Comparison of ENCODE assay signal across 25 mouse cellular contexts in the genomic region with DNA sequence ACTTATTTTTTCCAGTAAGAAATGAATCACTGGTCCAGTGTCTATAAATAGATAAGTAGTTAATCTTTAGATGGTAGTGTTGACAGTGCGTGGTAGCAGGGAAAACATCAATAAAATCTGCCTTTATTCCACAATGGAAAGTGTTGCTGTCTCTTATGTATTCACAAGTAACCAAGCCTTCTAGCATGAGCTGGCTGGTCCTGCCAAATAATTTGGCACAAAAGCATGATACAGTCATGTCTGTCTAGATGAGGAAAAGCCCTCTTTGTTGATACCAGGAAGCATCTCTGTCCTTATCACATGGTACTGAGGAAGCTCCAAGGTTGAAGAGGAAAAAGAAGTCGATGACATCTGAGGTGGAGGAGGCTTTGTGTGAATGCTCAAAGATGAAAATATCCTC. TPM values are rescaled to one million over a fixed set of nuclear protein-coding genes. Genes with fewer than 3 reads are reported as not detected.
A peak's percentile ranks its signal among the peaks of the same experiment; 100 is the strongest.
DNase-seq lines count a peak whose midpoint lies in the region; ATAC-seq and TF ChIP-seq lines count a peak whose summit lies in the region.
"Had no signal": no experiment of that assay in that cellular context is flagged by ENCODE, and none has a peak within 500 bp of the region (broad histone marks: within the 10 kb centered on the region; RNA-seq: fewer than 3 reads in every experiment).

No protein-coding gene starts in this region.

- H3K9ac ChIP-seq in kidney, embryonic 14.5 days (ENCODE audit: low read depth, low read length) = no peak overlapping the region
- H3K9ac ChIP-seq in kidney, postnatal 0 days (ENCODE audit: low read depth, low read length) = no peak overlapping the region
- H3K9ac ChIP-seq: embryonic facial prominence, embryonic 12.5 days; embryonic facial prominence, embryonic 15.5 days; forebrain, postnatal 0 days; hindbrain, embryonic 12.5 days; hindbrain, embryonic 15.5 days had no signal

- 90% methylated on average over 2 of the region's 2 CpGs for WGBS in kidney, embryonic 14.5 days
- 72% methylated on average over 2 of the region's 2 CpGs for WGBS in kidney, postnatal 0 days
- WGBS in lung, adult 2 months = 75% methylated on average over 2 of the region's 2 CpGs

- peak; percentile 30 for DNase-seq in kidney, adult 11 months
- DNase-seq in kidney, postnatal 0 days (ENCODE audit: low spot score) = peak; percentile 7
- DNase-seq in kidney, postnatal 10 days = no peak
- peak; percentile 75 for DNase-seq in 3T3-L1 (ENCODE audit: low read depth, low spot score)
- DNase-seq in lung, adult 2 months = no peak
- DNase-seq: adrenal gland, adult 2 months; adrenal gland, postnatal 14 days; B cell, adult 2 months; cerebellum, adult 11 months; cerebellum, adult 2 months; cerebellum, adult 9-11 months; cerebellum, postnatal 25 days; forebrain, postnatal 0 days; gastrocnemius, adult 2 months; gastrocnemius, postnatal 14 days; heart, adult 11 months had no signal

- ATAC-seq in kidney, embryonic 14.5 days (ENCODE audit: low FRiP score, low TSS enrichment) = no peak
- no peak for ATAC-seq in kidney, postnatal 0 days (replicated peaks; ENCODE audit: low FRiP score, low read depth)
- ATAC-seq: forebrain, embryonic 14.5 days; forebrain, postnatal 0 days had no signal

- no peaks in the 10 kb centered on the region for H3K9me3 ChIP-seq in kidney, embryonic 14.5 days (ENCODE audit: control insufficient read depth, low read length)
- H3K9me3 ChIP-seq in kidney, postnatal 0 days (replicated peaks; ENCODE audit: low read length) = no peaks in the 10 kb centered on the region
- H3K9me3 ChIP-seq: embryonic facial prominence, embryonic 12.5 days; embryonic facial prominence, embryonic 15.5 days; G1E; hindbrain, embryonic 12.5 days; hindbrain, embryonic 15.5 days had no signal

- no peak for TF ChIP-seq CTCF in kidney, postnatal 0 days (IDR thresholded peaks at IDR 0.05; ENCODE audit: low read depth)
- TF ChIP-seq CTCF in lung, adult 2 months (IDR thresholded peaks at IDR 0.05; ENCODE audit: insufficient read depth, low read length) = no peak

- no peaks in the 10 kb centered on the region for H3K27me3 ChIP-seq in kidney, embryonic 14.5 days (ENCODE audit: control insufficient read depth, insufficient read depth, low read length)
- H3K27me3 ChIP-seq in kidney, postnatal 0 days (ENCODE audit: insufficient read depth, low read length) = no peaks in the 10 kb centered on the region
- H3K27me3 ChIP-seq: CH12.LX; embryonic facial prominence, embryonic 12.5 days; embryonic facial prominence, embryonic 15.5 days; hindbrain, embryonic 12.5 days; hindbrain, embryonic 15.5 days had no signal

- TF ChIP-seq POLR2A in lung, adult 2 months (IDR thresholded peaks at IDR 0.05; ENCODE audit: borderline replicate concordance, extremely low read depth, low read depth, low read length) = no peak

- no peaks in the 10 kb centered on the region for H3K36me3 ChIP-seq in kidney, embryonic 14.5 days (ENCODE audit: control insufficient read depth, insufficient read depth, low read length)
- H3K36me3 ChIP-seq in kidney, postnatal 0 days (ENCODE audit: insufficient read depth, low read length) = no peaks in the 10 kb centered on the region
- H3K36me3 ChIP-seq: embryonic facial prominence, embryonic 12.5 days; embryonic facial prominence, embryonic 15.5 days; G1E; hindbrain, embryonic 12.5 days; hindbrain, embryonic 15.5 days had no signal

- no peaks in the 10 kb centered on the region for H3K4me1 ChIP-seq in kidney, embryonic 14.5 days (ENCODE audit: control insufficient read depth, insufficient read depth, low read length)
- no peaks in the 10 kb centered on the region for H3K4me1 ChIP-seq in kidney, postnatal 0 days (replicated peaks; ENCODE audit: insufficient read depth, low read length)
- H3K4me1 ChIP-seq in lung, adult 2 months (ENCODE audit: control insufficient read depth, insufficient read depth, low read length) = no peaks in the 10 kb centered on the region
- H3K4me1 ChIP-seq: embryonic facial prominence, embryonic 12.5 days; embryonic facial prominence, embryonic 15.5 days; hindbrain, embryonic 12.5 days; hindbrain, embryonic 15.5 days had no signal

- no peak overlapping the region for H3K4me3 ChIP-seq in kidney, embryonic 14.5 days (ENCODE audit: low read length)
- H3K4me3 ChIP-seq in kidney, postnatal 0 days (replicated peaks; ENCODE audit: low read depth, low read length) = no peak overlapping the region
- H3K4me3 ChIP-seq in lung, adult 2 months (replicated peaks; ENCODE audit: extremely low read depth, low read depth, low read length) = no peak overlapping the region
- H3K4me3 ChIP-seq: embryonic facial prominence, embryonic 12.5 days; embryonic facial prominence, embryonic 15.5 days; gastrocnemius, adult 2 months; hindbrain, embryonic 12.5 days; hindbrain, embryonic 15.5 days had no signal

- no peak overlapping the region for H3K27ac ChIP-seq in kidney, embryonic 14.5 days (ENCODE audit: low read depth, low read length)
- H3K27ac ChIP-seq in kidney, postnatal 0 days = no peak overlapping the region
- H3K27ac ChIP-seq: embryonic facial prominence, embryonic 12.5 days; embryonic facial prominence, embryonic 15.5 days; gastrocnemius, adult 2 months; hindbrain, embryonic 12.5 days; hindbrain, embryonic 15.5 days had no signal

- no peak overlapping the region for H3K4me2 ChIP-seq in kidney, embryonic 14.5 days (replicated peaks; ENCODE audit: low read depth, low read length)
- no peak overlapping the region for H3K4me2 ChIP-seq in kidney, postnatal 0 days (ENCODE audit: low read length)
- H3K4me2 ChIP-seq: embryonic facial prominence, embryonic 12.5 days; embryonic facial prominence, embryonic 15.5 days; heart, embryonic 11.5 days; hindbrain, embryonic 12.5 days; hindbrain, embryonic 15.5 days had no signal

RNA-seq across cellular contexts. Expression of a gene that starts 32.8 kb away (rescaled TPM):
- 57.9 and 63.6 TPM in 2 replicates for polyA plus RNA-seq in kidney, embryonic 14.5 days (2014; fragmentation: Nextera tagmentation; extraction: Ambion mirVana)
- polyA plus RNA-seq in kidney, postnatal 0 days (2015; fragmentation: Nextera tagmentation; extraction: Ambion mirVana) = 60.4 and 61.8 TPM in 2 replicates
- 6.5 and 7.5 TPM in 2 replicates for polyA plus RNA-seq in lung, adult 2 months (2012; rRNA removed)

Comparison
In these comparisons a context has a peak if more than half of its experiments do, and no peak if none do; other contexts are left out.
1. DNase-seq: peak in kidney, adult 11 months (single experiment), kidney, postnatal 0 days (single experiment) and 3T3-L1 (single experiment); none in kidney, postnatal 10 days (single experiment) and lung, adult 2 months (single experiment).